Mouse (Mus musculus): Measurements from ENCODE around the gene Ciao2a.

Ciao2a gene

GRCm38 (mm10) chr9:66120945-66121344 is 5.5 kb upstream of the Ciao2a start:
- no peak for DNase-seq (ENCODE audit: low read depth)

GRCm38 (mm10) chr9:66121421-66121820 is 5.0 kb upstream of the Ciao2a start:
- DNase-seq (ENCODE audit: low read depth): no peak

- no peak for DNase-seq (ENCODE audit: low read depth)
Measured at GRCm38 (mm10) chr9:66123648-66124047, 2.8 kb upstream of the Ciao2a start.

- DNase-seq (ENCODE audit: low read depth): no peak
Measured at GRCm38 (mm10) chr9:66124111-66124531, 2.3 kb upstream of the Ciao2a start.

GRCm38 (mm10) chr9:66124681-66125542 is 1.5 kb upstream of the Ciao2a start:
- peak; percentile 98 for DNase-seq (ENCODE audit: low read depth)

GRCm38 (mm10) chr9:66125543-66126455 is 612 bp upstream of the Ciao2a start:
- peak; percentile 41 for DNase-seq (ENCODE audit: low read depth)

- no peak for DNase-seq (ENCODE audit: low read depth)
Measured at GRCm38 (mm10) chr9:66127193-66127546, 759 bp downstream of the Ciao2a start.

- DNase-seq (ENCODE audit: low read depth): no peak
Measured at GRCm38 (mm10) chr9:66127884-66128283, 1.5 kb downstream of the Ciao2a start.

GRCm38 (mm10) chr9:66131466-66131865 is 5.1 kb downstream of the Ciao2a start:
- no peak for DNase-seq (ENCODE audit: low read depth)

GRCm38 (mm10) chr9:66135967-66136366 is 9.6 kb downstream of the Ciao2a start:
- peak; percentile 68 for DNase-seq (ENCODE audit: low read depth)

GRCm38 (mm10) chr9:66138193-66138592 is 11.8 kb downstream of the Ciao2a start:
- DNase-seq (ENCODE audit: low read depth): no peak

- DNase-seq (ENCODE audit: low read depth): peak; percentile 63
Measured at GRCm38 (mm10) chr9:66142265-66142664, 15.9 kb downstream of the Ciao2a start.

GRCm38 (mm10) chr9:66144248-66144647 is 17.8 kb downstream of the Ciao2a start:
- DNase-seq (ENCODE audit: low read depth): peak; percentile 88

- DNase-seq (ENCODE audit: low read depth): no peak
Measured at GRCm38 (mm10) chr9:66146141-66146540, 19.7 kb downstream of the Ciao2a start.

GRCm38 (mm10) chr9:66152011-66152410 is 25.6 kb downstream of the Ciao2a start:
- no peak for DNase-seq (ENCODE audit: low read depth)

GRCm38 (mm10) chr9:66153594-66153993 is 27.2 kb downstream of the Ciao2a start:
- DNase-seq (ENCODE audit: low read depth): no peak

GRCm38 (mm10) chr9:66154013-66154412 is 27.6 kb downstream of the Ciao2a start:
- no peak for DNase-seq (ENCODE audit: low read depth)

- no peak for DNase-seq (ENCODE audit: low read depth)
Measured at GRCm38 (mm10) chr9:66155534-66155933, 29.1 kb downstream of the Ciao2a start.

- peak; percentile 70 for DNase-seq (ENCODE audit: low read depth)
Measured at GRCm38 (mm10) chr9:66157958-66158830, 31.8 kb downstream of the Ciao2a start, which contains the start of gene Dapk2. Dapk2 (plus strand) TSS chr9:66158223.

GRCm38 (mm10) chr9:66158885-66159430 is 32.5 kb downstream of the Ciao2a start:
- no peak for DNase-seq (ENCODE audit: low read depth)

- no peak for DNase-seq (ENCODE audit: low read depth)
Measured at GRCm38 (mm10) chr9:66160155-66160554, 33.7 kb downstream of the Ciao2a start.

Data from induced T-regulatory cell, adult 2 months (primary cell).